Mouse (Mus musculus): Measurements from ENCODE around the gene Vmp1. TPM values are rescaled to one million over a fixed set of nuclear protein-coding genes. Genes with fewer than 3 reads are reported as not detected.

Vmp1 gene
- polyA plus RNA-seq, 1 experiment, result 365 TPM

GRCm38 (mm10) chr11:86584898-86585597 is 98.6 kb downstream of the Vmp1 start:
- DNase-seq (ENCODE audit: low spot score), result no peak

- DNase-seq (ENCODE audit: low spot score), result no peak
These were observed 99.4 kb downstream of the Vmp1 start for GRCm38 (mm10) chr11:86583990-86584897.

GRCm38 (mm10) chr11:86583313-86583825 is 100.3 kb downstream of the Vmp1 start:
- no peak for DNase-seq (ENCODE audit: low spot score)

- DNase-seq (ENCODE audit: low spot score), result no peak
These were observed 100.9 kb downstream of the Vmp1 start for GRCm38 (mm10) chr11:86582543-86583260.

- no peak for DNase-seq (ENCODE audit: low spot score)
These were observed 101.6 kb downstream of the Vmp1 start for GRCm38 (mm10) chr11:86581943-86582542.

GRCm38 (mm10) chr11:86581250-86581753 is 102.3 kb downstream of the Vmp1 start:
- DNase-seq (ENCODE audit: low spot score), result no peak

- DNase-seq (ENCODE audit: low spot score), result no peak
These were observed 103.1 kb downstream of the Vmp1 start for GRCm38 (mm10) chr11:86580319-86581113.

GRCm38 (mm10) chr11:86579731-86580318 is 103.8 kb downstream of the Vmp1 start:
- DNase-seq (ENCODE audit: low spot score), result no peak

GRCm38 (mm10) chr11:86578809-86579730 is 104.6 kb downstream of the Vmp1 start:
- DNase-seq (ENCODE audit: low spot score), result no peak

GRCm38 (mm10) chr11:86578106-86578808 is 105.4 kb downstream of the Vmp1 start:
- no peak for DNase-seq (ENCODE audit: low spot score)

GRCm38 (mm10) chr11:86577231-86577630 is 106.4 kb downstream of the Vmp1 start:
- DNase-seq (ENCODE audit: low spot score), result no peak

- DNase-seq (ENCODE audit: low spot score), result no peak
These were observed 107.8 kb downstream of the Vmp1 start for GRCm38 (mm10) chr11:86575632-86576378.

GRCm38 (mm10) chr11:86574408-86574807 is 109.2 kb downstream of the Vmp1 start:
- DNase-seq (ENCODE audit: low spot score), result no peak

GRCm38 (mm10) chr11:86573646-86574231 is 109.9 kb downstream of the Vmp1 start:
- DNase-seq (ENCODE audit: low spot score), result no peak

GRCm38 (mm10) chr11:86572623-86573022 is 111.0 kb downstream of the Vmp1 start:
- DNase-seq (ENCODE audit: low spot score), result no peak

- DNase-seq (ENCODE audit: low spot score), result no peak
These were observed 111.8 kb downstream of the Vmp1 start for GRCm38 (mm10) chr11:86571871-86572270.

Data from urinary bladder, adult 2 months (tissue).